Mouse (Mus musculus): ENCODE measurements around the gene Ssr1.

GRCm38 (mm10) chr13:37919711-37920277 lies 74.2 kb downstream of the Ssr1 start:
- no peak for TF ChIP-seq CTCF (IDR thresholded peaks at IDR 0.05; ENCODE audit: control insufficient read depth, insufficient read depth, insufficient read length)
- no peak for TF ChIP-seq MAX (IDR thresholded peaks at IDR 0.05)
- no peak for TF ChIP-seq MYOG (IDR thresholded peaks at IDR 0.05; ENCODE audit: control insufficient read depth, extremely low read depth, insufficient read length)
- no peak for TF ChIP-seq USF1 (IDR thresholded peaks at IDR 0.05; ENCODE audit: low read depth)
